Mouse (Mus musculus): ENCODE data around the gene Adap2. TPM values are rescaled to one million over a fixed set of nuclear protein-coding genes. Genes with fewer than 3 reads are reported as not detected.
"Not testable (repeated sequence)": the region's sequence is repeated elsewhere in the genome, so short reads cannot be mapped to it uniquely, and the experiment has no call there.

Adap2 gene
- total RNA-seq, 2 experiments from 2014 or later, result 1.0 to 5.0 TPM

DNA sequence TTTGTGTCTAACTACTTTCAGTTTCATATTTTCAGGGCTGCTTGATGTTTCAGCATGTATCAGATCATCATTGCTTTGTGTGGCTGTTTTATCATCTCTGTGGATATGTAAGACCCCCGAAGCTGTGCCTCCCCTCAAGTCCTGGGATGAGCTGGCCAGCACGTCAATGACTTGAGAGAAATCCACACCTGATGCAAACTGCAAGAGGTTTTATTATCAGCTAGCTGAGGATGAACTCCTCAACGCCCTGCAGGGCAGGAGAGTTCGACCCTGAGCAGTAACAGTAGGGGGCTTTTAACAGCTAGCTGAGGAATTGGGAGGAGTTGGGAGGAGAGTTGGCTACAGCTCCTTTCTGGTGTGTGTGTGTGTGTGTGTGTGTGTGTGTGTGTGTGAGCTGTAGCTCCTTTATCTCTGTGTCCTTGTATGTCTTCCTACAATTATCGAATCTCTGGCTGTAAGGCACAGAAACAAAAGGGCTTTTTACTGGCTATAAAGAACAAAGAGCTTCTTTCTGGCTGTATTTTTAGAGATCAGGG lies 31.6 kb downstream of the Adap2 start:
- not testable (repeated sequence) for ATAC-seq (replicated peaks; ENCODE audit: low FRiP score, poor library complexity, severe bottlenecking)

DNA sequence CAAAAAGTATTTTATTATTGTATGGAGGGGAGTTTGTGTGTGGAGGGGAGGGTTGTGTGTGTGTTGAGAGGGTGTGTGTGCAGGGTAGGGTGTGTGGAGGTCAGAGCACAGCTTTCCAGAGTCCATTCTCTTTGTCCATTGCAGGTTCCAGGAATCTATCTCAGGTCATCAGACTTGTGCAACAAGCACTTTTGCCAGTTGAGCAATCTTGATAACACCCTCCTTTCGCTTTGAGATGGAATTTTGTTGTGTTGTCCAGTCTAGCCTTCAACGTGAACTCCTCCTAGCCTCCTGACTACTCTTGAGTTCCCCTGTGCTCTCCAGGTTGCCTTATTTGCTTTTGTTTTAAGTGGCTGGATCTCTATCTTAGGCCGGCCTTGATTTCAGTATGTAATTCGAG lies 36.4 kb downstream of the Adap2 start:
- no peak for ATAC-seq (replicated peaks; ENCODE audit: low FRiP score, poor library complexity, severe bottlenecking)

DNA sequence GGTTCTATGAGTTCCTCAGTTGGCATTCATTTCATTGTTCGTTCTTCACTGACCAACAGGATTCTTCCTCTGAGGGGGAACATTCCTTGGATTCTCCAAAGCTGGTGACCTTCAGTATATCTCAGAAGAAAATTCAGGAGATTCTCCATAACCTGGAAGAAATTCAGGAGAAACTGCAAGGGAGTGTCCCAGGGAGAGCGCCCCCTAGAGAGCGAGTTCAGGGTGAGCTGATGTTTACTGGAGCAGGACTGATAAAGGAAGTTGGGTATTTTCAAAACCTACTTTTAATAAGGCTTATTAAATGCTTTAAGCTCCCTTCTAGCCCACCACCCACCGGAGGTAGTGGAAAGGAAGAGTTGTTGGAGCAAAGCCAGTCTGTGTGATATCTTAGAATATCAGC lies 39.9 kb downstream of the Adap2 start:
- ATAC-seq (replicated peaks; ENCODE audit: low FRiP score, poor library complexity, severe bottlenecking), result no peak

DNA sequence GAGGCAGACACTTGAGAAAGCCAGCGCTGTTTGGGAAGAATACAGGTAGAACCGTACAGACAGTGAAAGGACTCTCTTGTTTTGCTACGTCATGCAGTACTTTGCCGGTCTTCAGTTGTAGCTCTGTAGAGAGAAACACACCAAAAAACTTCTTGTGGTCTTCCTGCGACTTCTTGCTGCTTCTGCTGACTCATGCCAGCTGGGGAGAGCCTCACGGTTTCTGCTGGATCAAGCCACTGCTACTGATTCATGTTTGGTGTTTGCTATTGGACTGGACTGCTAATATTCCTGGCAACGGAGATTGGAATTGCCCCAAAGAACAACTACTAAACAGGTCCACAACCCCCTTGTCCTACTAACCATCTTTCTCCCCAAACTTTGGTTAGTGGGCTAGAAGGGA lies 42.4 kb downstream of the Adap2 start:
- ATAC-seq (replicated peaks; ENCODE audit: low FRiP score, poor library complexity, severe bottlenecking), result no peak

DNA sequence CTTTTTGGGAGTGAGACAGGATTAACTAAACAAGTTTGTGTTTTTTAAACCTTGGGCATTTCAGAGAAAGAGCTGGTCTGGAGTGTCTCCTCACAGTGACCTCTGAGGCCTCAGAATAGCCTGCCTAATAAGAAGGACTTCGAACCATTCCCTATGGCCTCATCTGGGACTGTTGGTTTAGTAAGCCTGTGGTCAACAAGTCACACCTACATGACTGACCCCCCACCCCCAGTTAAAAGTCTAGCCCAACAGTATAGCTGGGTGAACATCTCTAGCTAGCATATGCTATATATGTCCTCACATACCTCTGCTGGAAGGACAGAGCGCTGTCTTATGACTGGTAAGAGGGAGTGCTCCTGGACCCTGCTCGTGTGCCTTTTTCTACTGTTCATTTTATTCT lies 45.4 kb downstream of the Adap2 start:
- ATAC-seq (replicated peaks; ENCODE audit: low FRiP score, poor library complexity, severe bottlenecking), result no peak

DNA sequence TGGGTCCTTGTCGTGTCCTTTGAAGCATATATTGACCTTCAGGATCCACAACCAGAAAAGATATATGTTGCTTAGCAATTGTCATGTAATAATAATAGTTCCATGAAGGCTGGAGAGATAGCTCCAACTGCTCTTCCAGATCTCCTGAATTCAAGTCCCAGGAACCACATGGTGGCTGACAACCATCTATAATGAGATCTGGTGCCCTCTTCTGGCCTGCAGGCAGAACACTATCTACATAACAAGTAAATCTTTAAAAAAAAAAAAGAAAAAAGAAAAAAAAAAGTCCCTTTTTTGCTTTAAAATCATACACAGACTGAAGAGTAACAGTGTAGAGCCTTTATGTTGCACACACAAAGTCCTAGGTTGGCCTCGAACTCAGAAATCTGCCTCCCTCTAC lies 45.9 kb downstream of the Adap2 start:
- no peak for ATAC-seq (replicated peaks; ENCODE audit: low FRiP score, poor library complexity, severe bottlenecking)

DNA sequence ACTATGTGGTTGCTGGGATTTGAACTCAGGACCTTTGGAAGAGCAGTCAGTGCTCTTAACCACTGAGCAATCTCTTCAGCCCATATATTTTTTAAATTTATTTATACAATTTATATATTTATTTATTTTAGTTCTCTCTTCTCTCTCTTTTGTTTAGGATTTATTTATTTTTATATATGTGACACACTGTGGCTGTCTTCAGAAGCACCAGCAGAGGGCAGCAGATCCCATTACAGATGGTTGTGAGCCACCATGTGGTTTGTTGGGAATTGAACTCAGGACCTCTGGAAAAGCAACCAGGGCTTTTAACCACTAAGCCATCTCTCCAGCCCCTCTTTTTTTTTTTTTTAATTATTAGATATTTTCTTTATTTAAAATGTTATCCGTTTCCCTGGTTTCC lies 46.4 kb downstream of the Adap2 start:
- ATAC-seq (replicated peaks; ENCODE audit: low FRiP score, poor library complexity, severe bottlenecking), result no peak

DNA sequence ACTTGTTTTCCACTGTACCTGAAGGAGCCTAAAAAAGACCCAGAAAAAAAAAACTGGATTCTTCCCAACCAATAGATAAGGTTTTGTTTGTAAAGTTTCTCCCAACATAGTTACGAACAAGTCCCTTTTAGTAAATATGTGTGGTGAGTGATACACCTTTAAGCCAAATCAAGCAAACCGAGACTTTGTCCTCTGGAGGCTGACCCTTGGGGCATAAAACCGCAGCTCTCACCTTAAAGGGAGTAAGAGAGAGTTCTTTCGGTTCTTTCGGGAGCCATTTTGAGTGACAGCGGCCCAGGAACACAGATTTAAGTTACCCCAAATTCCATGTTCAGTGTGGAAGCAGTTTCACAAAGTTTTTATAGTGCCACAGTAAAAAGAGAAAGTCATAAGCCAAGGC lies 48.4 kb downstream of the Adap2 start:
- no peak for ATAC-seq (replicated peaks; ENCODE audit: low FRiP score, poor library complexity, severe bottlenecking)

DNA sequence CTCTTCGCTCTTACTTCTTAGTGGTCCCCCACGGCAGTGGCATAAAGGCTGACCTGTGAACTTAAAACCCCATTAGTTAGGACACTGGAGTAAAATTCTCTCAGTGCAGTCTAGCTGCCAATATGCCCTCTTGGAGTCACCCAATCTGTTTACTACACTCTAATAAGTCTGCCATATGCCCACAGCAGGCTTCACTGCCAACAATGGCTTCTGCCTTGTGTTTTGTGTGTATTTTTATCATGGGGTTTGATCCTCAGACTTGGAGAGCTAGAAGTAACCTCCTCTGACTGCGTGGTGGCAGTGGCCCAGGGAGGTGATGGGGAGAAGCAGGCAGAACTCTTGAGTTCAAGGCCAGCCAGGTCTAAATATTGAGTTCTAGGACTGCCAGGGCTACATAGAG lies 50.1 kb downstream of the Adap2 start:
- ATAC-seq (replicated peaks; ENCODE audit: low FRiP score, poor library complexity, severe bottlenecking), result no peak

DNA sequence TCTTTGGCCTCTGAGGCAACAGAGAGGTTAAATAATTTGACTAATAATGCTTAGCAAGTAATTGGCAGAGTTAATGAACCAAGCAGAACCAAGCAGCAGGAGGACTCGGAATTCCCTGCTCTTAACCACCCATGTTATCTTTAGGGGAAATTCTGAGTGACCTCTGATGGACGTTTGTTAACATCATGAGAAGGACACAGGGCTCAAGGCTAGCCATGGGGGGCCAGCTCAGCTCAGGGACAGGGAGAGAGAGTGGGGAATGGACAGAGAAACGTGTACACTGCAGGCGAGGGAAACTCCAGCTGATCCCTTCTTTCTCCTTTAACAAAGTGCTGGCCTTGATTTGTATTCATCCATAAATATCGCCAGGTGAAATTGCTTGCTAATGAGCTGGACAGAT lies 51.0 kb downstream of the Adap2 start:
- no peak for ATAC-seq (replicated peaks; ENCODE audit: low FRiP score, poor library complexity, severe bottlenecking)

DNA sequence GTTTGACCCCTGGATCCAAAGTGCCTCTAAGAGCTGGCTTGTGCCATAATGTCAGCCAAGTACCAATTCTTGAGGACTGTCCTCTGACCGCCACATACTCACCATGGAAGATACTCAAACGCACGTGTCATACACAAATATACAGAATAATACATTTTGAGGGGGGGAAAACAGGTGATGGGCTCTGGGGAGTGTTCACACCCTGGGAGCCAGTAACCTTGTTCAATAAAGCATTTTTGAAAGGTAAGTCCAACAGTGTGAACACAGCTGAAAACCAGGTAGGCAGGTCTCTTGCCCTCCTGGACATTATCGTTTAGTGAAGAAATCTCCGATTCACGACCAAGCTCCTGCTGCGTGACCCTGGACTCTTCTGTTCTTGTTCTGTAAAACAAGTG lies 54.6 kb downstream of the Adap2 start:
- peak; percentile 19 for ATAC-seq (replicated peaks; ENCODE audit: low FRiP score, poor library complexity, severe bottlenecking)

DNA sequence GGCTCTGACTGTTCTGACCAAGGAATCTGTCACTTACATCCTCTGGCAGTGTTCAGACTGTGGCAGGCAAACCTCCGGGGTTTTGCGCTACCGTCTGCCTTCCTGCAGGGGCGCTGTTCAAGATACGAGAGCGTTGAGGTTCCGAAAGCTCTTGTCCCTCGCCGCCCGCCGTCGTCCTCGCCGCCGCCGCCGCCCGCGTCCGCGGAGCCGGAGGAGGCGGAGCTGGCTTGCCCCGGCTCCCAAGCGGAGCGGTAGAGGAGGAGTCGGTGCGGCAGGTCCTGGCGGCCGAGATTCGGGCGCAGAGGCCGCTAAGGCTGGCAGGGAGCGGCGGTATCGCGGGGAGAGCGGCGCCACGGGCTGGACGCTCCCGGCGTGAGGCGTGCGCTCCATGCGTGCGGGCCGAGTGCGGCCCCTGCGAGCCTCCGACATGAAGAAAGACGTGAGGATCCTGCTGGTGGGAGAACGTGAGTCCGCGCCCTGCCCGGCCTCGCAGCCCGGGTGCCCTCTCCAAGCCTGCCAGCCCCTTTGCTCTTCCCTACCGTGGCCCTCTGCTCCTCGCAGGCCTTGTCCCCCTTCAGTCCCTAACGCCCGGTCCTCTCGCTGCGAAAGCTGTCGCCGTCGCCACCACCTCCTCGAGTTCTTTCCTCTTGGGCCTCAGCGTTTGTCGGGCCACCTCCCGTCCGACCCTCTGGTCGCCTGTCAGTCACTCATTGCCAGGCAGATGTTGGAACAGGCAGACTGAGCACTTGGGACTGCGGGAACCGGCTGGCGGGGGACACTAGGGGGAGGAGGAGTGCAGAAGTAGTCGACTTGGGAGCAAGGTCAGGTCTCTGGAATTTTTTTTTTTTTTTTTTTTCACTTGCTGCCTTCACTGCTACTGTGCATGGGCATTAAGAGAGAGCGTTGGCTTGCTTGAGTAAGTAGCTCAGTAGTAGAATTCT lies 55.2 kb downstream of the Adap2 start, which contains the start of gene Rhot1:
Gene Rhot1 (plus strand): TSS at position 160 of the 941 bp plus-strand sequence.
- peak; percentile 91 for ATAC-seq (replicated peaks; ENCODE audit: low FRiP score, poor library complexity, severe bottlenecking)

DNA sequence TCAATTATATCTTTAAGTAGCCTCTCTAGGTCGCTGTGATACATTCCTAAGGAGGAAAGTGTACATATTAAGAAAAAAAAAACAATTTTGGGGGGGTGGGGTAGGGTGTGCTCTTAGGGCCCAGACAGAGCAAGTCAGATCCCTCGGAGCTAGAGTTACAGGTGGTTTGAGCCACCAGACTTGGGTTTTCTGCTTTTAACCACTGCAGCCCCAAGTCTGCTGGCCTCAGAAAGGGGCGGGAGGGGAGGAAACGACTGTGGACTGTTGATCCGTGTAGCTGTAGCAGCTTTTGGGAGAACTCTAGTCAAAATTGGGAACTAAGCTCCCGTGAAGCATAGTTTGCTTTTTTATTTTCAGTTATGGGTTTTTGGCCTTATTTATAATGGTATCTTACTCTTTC lies 56.4 kb downstream of the Adap2 start:
- no peak for ATAC-seq (replicated peaks; ENCODE audit: low FRiP score, poor library complexity, severe bottlenecking)

DNA sequence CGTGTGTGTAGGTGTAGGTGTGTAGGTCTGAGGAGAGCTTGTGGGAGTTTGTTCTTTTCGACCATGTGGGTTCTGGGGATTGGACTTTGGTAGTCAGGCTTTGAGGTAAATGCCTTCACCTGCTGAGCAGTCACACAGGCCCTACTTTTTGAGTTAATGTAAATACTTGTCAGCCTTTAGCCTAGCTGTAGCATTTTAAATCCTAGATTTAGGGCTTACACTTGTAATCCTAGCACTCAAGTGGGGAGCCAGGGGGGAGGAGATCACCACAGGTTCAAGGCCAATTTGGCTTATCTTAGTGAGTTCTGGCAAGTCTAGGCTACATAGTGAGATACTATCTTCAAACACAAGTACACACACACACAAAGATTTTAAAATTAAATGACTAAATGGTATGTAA lies 58.4 kb downstream of the Adap2 start:
- no peak for ATAC-seq (replicated peaks; ENCODE audit: low FRiP score, poor library complexity, severe bottlenecking)

DNA sequence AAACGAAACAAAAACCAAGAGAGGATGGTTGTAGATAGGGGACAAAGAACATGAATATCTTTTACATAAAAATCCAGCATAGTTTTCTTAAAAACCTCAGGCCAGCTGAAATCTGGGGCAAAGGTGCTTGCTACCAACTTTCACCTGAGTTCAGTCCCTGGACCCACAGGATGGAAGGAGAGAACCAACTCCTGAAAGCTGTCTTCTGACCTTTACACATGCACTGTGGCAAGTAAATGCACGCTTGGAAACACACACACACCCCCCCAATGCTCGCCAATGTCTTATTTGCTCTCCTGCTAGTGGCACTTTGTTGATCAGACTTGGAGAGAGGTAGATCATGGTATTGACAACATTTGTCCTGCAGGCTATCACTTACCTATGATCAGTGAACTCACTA lies 61.4 kb downstream of the Adap2 start:
- no peak for ATAC-seq (replicated peaks; ENCODE audit: low FRiP score, poor library complexity, severe bottlenecking)

DNA sequence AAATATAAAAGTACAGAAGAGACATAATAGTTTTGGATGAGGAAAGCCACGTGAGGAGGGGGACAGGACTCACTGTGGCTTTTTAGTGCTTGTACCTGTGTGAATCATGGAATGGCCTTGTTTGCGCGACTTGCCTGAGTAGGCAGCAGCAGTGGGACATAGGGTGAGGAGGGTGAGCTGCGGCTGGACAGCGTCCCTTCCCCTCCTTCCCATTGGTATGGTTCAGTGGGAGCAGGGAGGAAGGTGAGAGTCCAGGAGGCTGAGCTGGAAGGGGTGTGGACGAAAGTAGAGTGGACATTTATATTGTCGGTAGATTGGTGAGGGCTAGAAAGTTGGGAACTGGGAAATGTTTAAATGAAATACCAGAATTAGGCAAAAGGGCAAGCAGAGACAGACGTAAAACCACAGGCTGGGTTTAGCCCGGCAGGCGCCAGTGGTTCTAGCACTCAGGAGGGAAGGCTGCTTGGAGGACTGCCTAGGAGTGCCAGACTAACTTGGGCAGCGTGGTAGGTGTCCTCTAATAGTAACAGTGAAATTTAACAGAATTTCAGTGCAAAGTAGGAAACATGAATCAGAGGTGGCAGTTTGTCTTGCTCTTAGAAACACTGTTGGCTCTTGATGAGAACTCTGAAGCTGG lies 64.9 kb downstream of the Adap2 start:
- no peak for ATAC-seq (replicated peaks; ENCODE audit: low FRiP score, poor library complexity, severe bottlenecking)

Other genes starting within 250 kb of the Adap2 start
- gene Utp6, start 191.7 kb upstream of the Adap2 start, total RNA-seq (2015; ENCODE audit: low replicate concordance), result 2.3 and 15.0 TPM in 2 replicates
- 13.4 and 17.3 TPM in 2 replicates for gene Utp6, start 191.7 kb upstream of the Adap2 start, total RNA-seq (2017; ENCODE audit: low replicate concordance)
- gene Suz12, start 161.0 kb upstream of the Adap2 start, total RNA-seq (2015; ENCODE audit: low replicate concordance), result 30.6 and 40.1 TPM in 2 replicates
- gene Suz12, start 161.0 kb upstream of the Adap2 start, total RNA-seq (2017; ENCODE audit: low replicate concordance), result 42.0 and 55.1 TPM in 2 replicates
- gene Crlf3, start 73.1 kb upstream of the Adap2 start, total RNA-seq (2015; ENCODE audit: low replicate concordance), result 57.5 and 58.4 TPM in 2 replicates
- 82.4 and 107 TPM in 2 replicates for gene Crlf3, start 73.1 kb upstream of the Adap2 start, total RNA-seq (2017; ENCODE audit: low replicate concordance)
- gene Atad5, start 64.7 kb upstream of the Adap2 start, total RNA-seq (2015; ENCODE audit: low replicate concordance), result 25.1 and 32.1 TPM in 2 replicates
- gene Atad5, start 64.7 kb upstream of the Adap2 start, total RNA-seq (2017; ENCODE audit: low replicate concordance), result 25.4 and 38.9 TPM in 2 replicates
- gene Tefm, start 11.9 kb upstream of the Adap2 start, total RNA-seq (2015; ENCODE audit: low replicate concordance), result 4.0 and 6.3 TPM in 2 replicates
- 0.77 and 1.3 TPM in 2 replicates for gene Tefm, start 11.9 kb upstream of the Adap2 start, total RNA-seq (2017; ENCODE audit: low replicate concordance)
- not detected in 2 replicates for gene Rnf135, start 29.7 kb downstream of the Adap2 start, total RNA-seq (2015; ENCODE audit: low replicate concordance)
- gene Rnf135, start 29.7 kb downstream of the Adap2 start, total RNA-seq (2017; ENCODE audit: low replicate concordance), result 0.42 and 0.60 TPM in 2 replicates
- gene Rhot1, start 54.9 kb downstream of the Adap2 start, total RNA-seq (2015; ENCODE audit: low replicate concordance), result 10.2 and 11.9 TPM in 2 replicates
- 9.8 and 10.3 TPM in 2 replicates for gene Rhot1, start 54.9 kb downstream of the Adap2 start, total RNA-seq (2017; ENCODE audit: low replicate concordance)
- gene Rhbdl3, start 146.8 kb downstream of the Adap2 start, total RNA-seq (2015; ENCODE audit: low replicate concordance), result not detected in 2 replicates
- not detected in 2 replicates for gene Rhbdl3, start 146.8 kb downstream of the Adap2 start, total RNA-seq (2017; ENCODE audit: low replicate concordance)
- gene 5730455P16Rik, start 223.9 kb downstream of the Adap2 start, total RNA-seq (2015; ENCODE audit: low replicate concordance), result 0.84 and 0.96 TPM in 2 replicates
- gene 5730455P16Rik, start 223.9 kb downstream of the Adap2 start, total RNA-seq (2017; ENCODE audit: low replicate concordance), result 3.8 and 4.0 TPM in 2 replicates
- 409 and 448 TPM in 2 replicates for gene Zfp207, start 229.2 kb downstream of the Adap2 start, total RNA-seq (2015; ENCODE audit: low replicate concordance)
- gene Zfp207, start 229.2 kb downstream of the Adap2 start, total RNA-seq (2017; ENCODE audit: low replicate concordance), result 409 and 414 TPM in 2 replicates